Mouse (Mus musculus) adrenal gland, postnatal 10 days (tissue): Measurements from ENCODE around the gene Hoxb3. TPM values are rescaled to one million over a fixed set of nuclear protein-coding genes. Genes with fewer than 3 reads are reported as not detected.

Experiments
- DNase-seq: peaks from one replicate; pipeline ENCODE4 v3.0.0; 2021; ENCODE audit warnings: mixed read lengths
- total RNA-seq, 2 experiments: library from RNA; stranded (reverse); gene quantifications; 2 replicates each; pipeline ENCODE4 v1.2.3; 2021

Gene Hoxb3
- total RNA-seq, 2 experiments from 2014 or later = 13.7 to 24.8 TPM

GRCm38 (mm10) chr11:96318368-96319070 lies 4.6 kb upstream of the Hoxb3 start:
- DNase-seq = peak; percentile 89

- peak; percentile 67 for DNase-seq
Observed at GRCm38 (mm10) chr11:96319071-96319902, 3.8 kb upstream of the Hoxb3 start.

DNA sequence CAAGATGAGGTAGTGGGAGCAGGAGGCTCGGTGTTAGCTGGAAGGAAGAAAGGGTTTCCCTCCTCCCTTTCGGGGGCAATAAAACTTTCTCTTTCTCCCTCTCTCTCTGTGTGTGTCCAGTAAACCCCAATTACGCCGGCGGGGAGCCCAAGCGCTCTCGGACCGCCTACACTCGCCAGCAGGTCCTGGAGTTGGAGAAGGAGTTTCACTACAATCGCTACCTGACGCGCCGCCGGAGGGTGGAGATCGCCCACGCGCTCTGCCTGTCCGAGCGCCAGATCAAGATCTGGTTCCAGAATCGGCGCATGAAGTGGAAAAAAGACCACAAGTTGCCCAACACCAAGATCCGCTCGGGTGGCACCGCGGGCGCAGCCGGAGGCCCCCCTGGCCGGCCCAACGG lies 3.2 kb upstream of the Hoxb3 start:
- DNase-seq = peak; percentile 72

DNA sequence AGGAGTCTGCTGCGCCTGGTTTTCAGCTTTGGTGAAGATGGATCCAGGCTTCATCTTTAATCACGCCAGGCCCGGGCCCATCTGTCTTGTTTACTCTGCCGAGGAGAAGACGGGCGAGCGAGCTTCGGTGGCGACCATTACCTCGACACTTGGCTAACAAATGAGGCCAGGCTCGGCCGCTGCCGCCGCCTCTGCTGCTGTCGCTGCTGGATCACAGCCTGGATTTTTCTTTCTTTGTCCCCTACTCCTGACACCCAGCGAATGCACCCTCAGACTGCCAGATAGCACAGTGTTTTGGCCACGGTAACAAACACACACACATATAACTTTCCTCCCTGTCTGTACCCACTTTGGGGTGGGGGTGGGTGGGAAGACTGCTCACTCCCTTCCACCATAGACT lies 2.4 kb upstream of the Hoxb3 start:
- peak; percentile 60 for DNase-seq

DNA sequence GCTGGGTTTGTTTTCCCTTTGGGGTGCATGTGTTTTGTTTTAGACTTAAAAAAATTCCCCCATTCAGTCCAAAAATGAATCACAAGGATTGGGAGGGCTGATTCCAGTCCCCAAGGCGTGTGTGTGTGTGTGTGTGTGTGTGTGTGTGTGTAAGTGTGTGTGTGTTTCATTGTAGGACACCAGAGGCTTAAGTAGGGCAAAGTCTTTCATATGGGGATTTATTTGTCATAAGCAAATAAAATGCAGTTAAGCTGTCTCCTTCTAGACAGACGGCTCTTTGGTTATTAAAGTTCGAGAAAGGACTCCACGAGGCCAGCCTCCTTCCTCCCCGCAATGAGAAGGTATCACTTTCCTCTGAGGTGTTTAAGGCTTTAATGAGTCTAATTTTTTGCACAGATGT lies 1.3 kb upstream of the Hoxb3 start:
- peak; percentile 48 for DNase-seq

DNA sequence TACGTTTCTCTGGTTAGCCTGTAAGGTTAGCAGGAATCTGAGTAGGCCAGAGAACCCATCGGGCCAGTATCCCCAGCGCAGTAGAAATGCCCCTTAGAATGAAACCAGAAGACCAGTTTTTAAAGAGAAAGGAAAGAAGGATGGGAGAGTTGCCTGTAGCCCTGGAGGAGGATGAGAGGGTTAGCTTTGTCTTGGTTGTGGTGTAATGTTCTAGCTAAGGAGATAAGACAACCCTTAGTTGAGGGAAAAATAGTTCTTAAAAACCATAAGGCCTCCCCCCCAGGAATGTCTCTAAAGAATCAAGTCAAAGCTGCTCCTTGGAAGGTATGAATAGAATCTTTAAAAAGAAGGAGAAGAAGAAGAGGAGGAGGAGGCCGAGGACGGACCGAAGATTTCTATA lies 388 bp upstream of the Hoxb3 start:
- no peak for DNase-seq

DNA sequence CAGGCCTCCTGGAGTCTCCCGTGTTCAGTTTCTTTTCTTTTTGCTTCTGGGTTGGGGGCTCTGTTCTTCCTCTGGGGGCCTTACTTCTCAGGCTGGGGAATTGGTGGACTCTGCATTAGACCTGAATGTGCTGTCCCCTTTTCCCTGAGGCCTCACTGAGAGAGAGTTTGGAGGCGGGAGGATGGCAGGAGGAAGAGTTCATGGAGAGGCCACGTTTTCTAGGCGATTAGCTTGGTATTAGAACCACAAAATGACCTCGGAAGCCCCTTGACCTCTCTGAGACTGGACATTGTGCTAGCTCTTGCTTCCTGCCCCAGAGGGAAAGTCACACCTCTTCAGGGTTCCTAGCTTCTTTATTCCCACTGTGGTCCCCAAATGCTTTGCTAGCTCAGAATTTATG lies 999 bp downstream of the Hoxb3 start:
- DNase-seq = peak; percentile 46

DNA sequence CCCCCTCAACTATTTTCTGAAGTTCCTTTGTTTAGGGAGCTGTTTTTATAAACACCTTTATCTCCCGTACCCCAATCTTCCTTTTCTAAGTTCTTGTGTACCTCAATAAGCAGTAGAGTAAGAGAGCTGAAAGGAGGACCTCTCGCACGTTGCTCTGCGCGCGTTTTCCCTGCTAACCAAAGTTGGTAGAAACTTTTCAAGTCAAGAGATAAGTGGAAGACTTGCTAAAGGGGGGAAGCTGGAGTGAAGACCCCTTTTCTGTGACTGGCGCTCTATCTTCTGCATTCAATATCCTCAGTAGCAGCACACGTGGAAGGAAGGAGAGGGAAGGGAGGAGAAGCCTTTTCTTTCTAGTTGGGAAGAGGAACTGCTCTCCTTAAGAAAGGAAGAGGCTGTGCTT lies 1.8 kb downstream of the Hoxb3 start:
- DNase-seq = no peak

GRCm38 (mm10) chr11:96325747-96326212 lies 2.7 kb downstream of the Hoxb3 start:
- DNase-seq = peak; percentile 43

DNA sequence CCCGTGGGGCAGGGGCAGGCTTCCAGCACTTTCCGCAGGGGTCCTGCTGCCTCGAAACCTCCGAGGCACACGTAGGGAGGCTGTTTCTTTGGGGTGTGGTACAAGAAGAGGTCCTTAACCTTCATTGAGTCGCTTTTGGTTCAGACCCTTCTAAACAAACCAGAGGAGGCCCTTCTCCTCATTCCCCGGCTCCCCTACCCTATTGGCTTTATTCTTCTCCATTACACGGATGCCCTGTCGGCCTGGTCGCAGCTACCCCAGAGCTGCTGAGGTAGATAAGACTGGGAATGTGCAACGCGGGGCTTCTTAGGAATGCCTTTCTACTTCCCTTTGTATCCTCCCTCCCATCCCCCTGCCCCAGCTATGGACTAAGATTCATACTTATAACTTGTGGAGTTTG lies 3.6 kb downstream of the Hoxb3 start:
- DNase-seq = no peak

DNA sequence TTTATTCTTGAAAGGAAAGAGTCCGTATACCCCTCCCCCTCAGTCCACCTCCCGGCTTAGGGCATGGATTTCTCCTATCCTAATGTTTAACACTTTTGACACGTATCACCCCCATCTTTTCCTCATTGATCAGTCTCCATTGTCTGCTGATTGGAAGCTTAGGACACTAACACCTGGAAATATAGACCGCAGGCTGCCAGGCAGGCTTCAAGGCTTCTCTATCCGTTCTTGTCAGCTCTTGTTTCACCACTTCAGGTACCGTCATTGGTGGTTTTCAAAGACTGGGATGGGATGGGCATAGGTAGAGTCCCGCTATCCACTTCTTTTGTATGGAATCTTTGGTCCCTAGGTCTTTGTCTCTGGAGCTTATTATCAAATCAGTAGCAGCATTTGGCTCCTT lies 4.0 kb downstream of the Hoxb3 start:
- no peak for DNase-seq

DNA sequence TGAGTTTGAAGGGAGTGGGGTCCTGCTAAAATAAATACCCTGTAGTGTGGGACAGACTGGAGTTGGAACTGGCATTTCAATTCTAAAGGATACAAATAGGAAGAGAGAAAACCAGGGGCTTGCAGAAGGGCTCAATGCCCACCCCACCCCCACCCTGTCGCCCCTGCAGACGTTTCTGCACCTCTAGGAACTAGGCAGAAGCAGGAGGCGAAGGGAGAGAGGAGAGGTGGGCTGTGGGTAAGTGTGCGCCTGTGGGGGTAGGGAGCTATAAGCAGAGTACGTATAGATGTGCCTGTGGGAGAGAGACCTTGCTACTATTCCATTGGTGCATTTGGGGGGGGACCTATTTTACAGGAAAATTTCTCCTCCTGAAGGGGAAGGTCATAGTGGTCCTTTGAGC lies 4.6 kb downstream of the Hoxb3 start:
- no peak for DNase-seq

DNA sequence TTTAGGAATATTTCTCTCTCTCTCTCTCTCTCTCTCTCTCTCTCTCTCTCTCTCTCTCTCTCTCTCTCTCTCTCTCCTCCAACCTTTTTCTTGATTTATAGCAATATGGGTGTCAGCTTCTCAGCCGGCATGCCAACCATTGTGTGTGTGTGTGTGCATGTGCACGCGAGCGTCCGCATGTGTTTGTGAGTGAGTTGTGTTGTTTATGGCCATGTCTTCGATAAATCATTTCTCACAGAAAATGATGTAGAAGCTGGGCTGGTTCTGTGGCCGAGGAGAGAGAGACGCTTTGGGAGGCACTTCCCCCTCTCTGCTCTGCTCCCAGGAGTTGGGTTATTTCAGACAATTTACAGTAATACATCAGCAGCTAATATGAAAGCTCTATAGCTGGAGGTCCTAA lies 5.5 kb downstream of the Hoxb3 start:
- no peak for DNase-seq

GRCm38 (mm10) chr11:96332105-96332504 lies 9.0 kb downstream of the Hoxb3 start:
- no peak for DNase-seq

DNA sequence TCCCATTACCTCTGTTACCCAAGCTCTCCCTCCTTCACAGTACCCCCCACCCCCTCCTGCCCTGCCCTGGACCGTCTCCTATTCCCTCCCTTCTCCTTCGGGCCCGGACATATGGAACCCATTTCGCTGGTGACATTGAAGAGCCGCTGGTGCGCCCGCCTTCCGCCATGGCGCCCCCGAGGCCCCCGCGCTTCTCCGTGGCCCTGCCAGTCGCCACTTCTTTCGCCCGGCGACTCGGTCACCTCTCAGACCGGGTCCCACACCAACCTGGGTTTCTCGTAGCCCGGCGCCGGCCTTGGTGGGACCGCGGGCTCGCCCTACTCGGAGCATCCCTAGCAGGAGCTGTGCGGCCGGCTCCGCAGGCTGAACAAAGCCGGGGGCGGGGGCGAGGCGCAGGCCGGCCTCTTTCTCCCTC lies 9.5 kb downstream of the Hoxb3 start:
- no peak for DNase-seq

DNA sequence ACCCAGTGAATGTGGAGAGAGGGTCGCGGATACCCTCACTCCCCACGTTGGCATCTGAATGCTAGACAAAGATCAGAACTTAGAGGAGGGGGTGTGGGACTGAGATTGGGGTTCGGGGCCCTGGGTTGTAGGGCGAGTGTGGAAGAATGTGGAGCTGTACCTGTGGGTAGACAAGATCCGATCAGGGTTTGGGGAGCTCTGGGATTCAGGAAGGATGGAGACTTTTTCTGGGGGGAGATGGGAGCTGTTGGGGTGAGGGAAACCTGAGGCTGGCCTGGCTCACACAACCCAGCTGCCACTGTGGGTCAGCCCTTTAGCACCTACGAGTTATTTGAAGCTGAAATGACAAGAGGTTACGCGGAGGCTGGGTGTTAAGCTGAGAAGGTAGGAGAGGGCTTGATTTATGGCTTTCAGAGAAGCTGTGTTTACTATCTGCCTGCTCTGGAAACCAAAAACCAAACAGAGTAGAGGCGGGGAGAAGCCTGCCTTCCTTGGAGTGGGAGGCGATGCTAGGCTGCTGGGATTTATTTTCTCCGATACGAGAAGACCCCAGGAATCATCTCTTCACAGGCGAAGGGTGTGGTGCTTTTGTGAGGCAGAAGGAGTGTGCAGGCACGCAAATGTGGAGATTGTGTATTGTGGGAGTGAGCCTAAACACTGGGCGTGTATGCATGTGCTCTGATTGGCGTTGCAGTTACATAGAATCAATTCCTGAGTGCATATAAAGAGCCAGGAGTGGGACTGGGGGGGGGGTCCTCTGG lies 10.3 kb downstream of the Hoxb3 start:
- DNase-seq = no peak

GRCm38 (mm10) chr11:96334002-96334364 lies 10.9 kb downstream of the Hoxb3 start:
- DNase-seq = no peak

DNA sequence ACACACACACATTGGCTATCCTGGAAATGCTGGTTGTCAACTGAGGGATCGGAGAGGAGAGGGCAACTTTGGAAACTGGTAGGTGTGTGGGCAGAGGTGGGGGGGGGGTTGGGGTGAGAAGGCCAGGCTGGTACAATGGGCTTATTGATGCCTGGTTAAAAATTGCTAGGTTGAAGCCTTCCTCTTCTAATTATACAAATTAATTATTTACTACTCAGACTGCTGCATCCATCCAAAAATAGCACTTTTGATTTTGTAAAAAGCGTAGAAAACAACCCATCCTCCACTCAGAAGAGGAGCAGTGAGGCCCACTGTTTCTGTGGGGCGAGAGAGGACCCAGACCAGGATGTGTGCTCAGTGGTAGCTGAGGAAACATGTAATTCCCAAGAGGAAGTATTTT lies 11.9 kb downstream of the Hoxb3 start:
- DNase-seq = no peak

DNA sequence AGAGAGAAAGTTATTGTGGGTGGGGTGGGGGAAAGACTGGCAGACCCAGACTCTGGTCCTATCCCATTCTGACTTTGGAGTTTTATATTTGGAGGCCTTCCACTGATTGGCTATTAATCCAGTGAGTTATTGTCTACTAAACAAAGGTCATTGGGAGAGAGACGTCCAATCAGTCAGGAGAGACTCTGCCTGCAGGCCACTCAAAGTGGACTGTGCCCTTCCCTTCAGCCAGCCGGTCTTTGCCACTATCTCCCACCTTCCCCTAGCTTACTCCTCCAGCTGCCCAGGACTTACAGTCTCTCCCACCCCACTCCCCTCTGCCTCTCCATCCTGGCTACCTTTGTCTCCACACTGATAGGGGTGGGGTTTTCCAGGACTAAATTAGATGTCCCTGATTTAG lies 13.5 kb downstream of the Hoxb3 start:
- DNase-seq = peak; percentile 44

DNA sequence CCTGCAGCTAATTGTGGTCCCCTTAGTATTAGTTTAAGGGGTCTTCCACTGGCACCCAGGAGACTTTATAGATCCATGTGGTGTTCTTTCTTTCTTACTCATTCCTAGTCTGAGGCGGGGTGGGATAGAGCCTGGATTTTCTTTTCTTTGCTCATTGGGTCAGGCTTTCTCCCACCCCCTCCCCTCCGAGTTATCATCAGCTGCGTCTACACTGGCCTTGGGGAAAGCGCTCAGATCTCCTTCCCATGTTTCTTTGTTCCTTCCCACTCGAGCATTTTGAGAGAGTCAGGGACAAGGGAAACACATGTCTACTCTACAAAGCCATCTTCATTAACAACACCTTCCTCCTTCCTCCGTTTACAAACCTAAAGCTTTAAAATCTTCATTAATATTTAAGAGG lies 13.9 kb downstream of the Hoxb3 start:
- peak; percentile 43 for DNase-seq

- peak; percentile 22 for DNase-seq
Observed at GRCm38 (mm10) chr11:96338957-96339855, 16.1 kb downstream of the Hoxb3 start.
